Mouse (Mus musculus) G1E (cell line): ENCODE data around the gene Ptpn11.

ENCODE experiments used
- CTCF ChIP-seq: IDR thresholded peaks from 2 replicates; pipeline ENCODE4 v1.5.1; 2012; ENCODE audit warnings: low read depth, low read length, inconsistent platforms, mixed read lengths
- TAL1 ChIP-seq: conservative IDR thresholded peaks from 2 replicates; pipeline ENCODE4 v1.6.1; 2012; ENCODE audit warnings: low read depth, low read length, inconsistent platforms, mixed read lengths

- TF ChIP-seq CTCF (no peak), TAL1 (no peak)
These were observed 72.9 kb downstream of the Ptpn11 start for GRCm38 (mm10) chr5:121118345-121118744.
